Mouse (Mus musculus): ENCODE results near the gene Stk32b. TPM values are rescaled to one million over a fixed set of nuclear protein-coding genes. Genes with fewer than 3 reads are reported as not detected.

Stk32b gene
- polyA plus RNA-seq, 1 experiment = 0.07 TPM

DNA sequence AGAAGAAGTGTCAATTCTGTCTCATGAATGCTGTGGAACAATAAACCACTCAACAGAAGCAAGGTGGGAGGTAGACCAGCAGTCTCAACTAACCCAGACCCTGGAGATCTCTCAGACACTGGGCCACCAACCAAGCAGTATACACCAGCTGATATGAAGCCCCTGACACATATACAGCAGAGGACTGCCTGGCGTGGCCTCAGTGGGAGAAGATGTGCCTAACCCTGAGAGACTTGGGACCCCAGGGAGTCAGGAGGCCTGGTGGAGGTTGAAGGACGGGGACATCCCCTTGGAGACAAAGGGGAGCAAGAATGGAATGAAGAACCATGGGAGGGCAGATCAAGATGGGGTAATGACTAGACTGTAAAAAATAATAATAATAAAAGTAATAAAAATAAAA lies 82.2 kb downstream of the Stk32b start:
- no peak for DNase-seq
- 65% methylated on average over 2 of the region's 2 CpGs for WGBS
- no peak for TF ChIP-seq CTCF (IDR thresholded peaks at IDR 0.05; ENCODE audit: insufficient read depth, low read length)
- TF ChIP-seq POLR2A (IDR thresholded peaks at IDR 0.05; ENCODE audit: borderline replicate concordance, extremely low read depth, low read depth, low read length) = no peak
- Histone ChIP-seq H3K4me3 (replicated peaks; ENCODE audit: extremely low read depth, low read depth, low read length) (no peak overlapping the region), H3K4me1 (ENCODE audit: control insufficient read depth, insufficient read depth, low read length) (no peaks in the 10 kb centered on the region)

DNA sequence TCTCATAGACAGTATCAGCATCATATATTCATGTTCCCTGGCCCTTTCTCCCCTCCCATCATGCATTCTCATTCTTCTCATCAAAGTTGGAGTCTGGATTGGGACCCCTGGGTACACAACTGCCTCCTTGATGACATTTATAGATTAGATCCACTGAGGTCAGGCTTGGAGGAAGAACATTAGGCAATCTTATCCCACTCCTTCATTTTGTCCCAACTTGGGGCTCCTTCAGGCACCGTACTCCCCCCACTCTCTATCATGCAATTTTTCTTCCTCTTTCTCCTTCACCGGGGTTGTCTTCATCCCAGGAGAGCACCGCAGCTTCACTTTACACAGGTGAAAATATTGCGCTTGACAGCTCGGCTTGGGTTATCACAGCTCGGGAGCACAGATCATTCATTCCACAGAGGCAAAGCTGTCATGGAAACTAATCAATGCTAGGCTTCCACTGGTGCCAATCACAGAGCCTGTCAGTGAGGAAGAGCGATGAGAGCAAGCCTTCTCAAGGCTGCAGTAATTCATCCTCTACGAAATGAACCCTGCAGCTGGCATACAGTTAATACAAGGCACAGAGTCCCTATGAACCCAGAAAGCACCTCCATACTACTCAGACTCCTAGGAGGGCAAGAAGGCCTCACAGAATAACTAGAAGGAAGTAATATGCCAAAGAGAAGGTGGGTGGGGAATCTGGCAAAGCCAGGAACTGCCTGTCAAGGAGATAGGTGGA lies 89.4 kb downstream of the Stk32b start:
- TF ChIP-seq POLR2A (IDR thresholded peaks at IDR 0.05; ENCODE audit: borderline replicate concordance, extremely low read depth, low read depth, low read length) = no peak
- TF ChIP-seq CTCF (IDR thresholded peaks at IDR 0.05; ENCODE audit: insufficient read depth, low read length) = no peak
- no peak for DNase-seq
- WGBS = 80% methylated on average over 8 of the region's 8 CpGs
- Histone ChIP-seq H3K4me1 (ENCODE audit: control insufficient read depth, insufficient read depth, low read length) (no peaks in the 10 kb centered on the region), H3K4me3 (replicated peaks; ENCODE audit: extremely low read depth, low read depth, low read length) (no peak overlapping the region)

DNA sequence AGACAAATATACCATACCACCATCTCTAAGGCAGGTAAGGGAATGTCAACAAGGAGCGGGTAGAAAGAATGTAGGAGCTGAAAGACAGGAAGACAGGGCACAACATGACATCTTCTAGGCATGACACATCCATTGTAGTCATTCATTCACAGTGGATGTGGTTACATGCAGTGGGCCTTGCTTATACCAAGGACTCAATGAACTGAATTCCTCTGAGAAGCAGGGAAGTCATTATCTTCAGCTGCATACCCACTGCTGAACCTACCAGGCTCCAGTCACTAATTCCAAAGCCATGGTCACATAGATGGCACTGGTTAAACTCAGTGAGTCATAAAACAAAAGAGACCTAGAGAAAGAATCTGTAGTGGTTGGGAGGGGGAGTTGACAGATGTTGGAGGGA lies 105.1 kb downstream of the Stk32b start:
- no peak overlapping the region for H3K4me3 ChIP-seq (replicated peaks; ENCODE audit: extremely low read depth, low read depth, low read length)
- 72% methylated on average over 1 of the region's 1 CpGs for WGBS
- DNase-seq = no peak
- TF ChIP-seq CTCF (IDR thresholded peaks at IDR 0.05; ENCODE audit: insufficient read depth, low read length) (no peak), POLR2A (IDR thresholded peaks at IDR 0.05; ENCODE audit: borderline replicate concordance, extremely low read depth, low read depth, low read length) (no peak)
- H3K4me1 ChIP-seq (ENCODE audit: control insufficient read depth, insufficient read depth, low read length) = no peaks in the 10 kb centered on the region

GRCm38 (mm10) chr5:37599566-37599965 lies 117.4 kb downstream of the Stk32b start:
- no peak for DNase-seq
- H3K4me1 ChIP-seq (ENCODE audit: control insufficient read depth, insufficient read depth, low read length) = no peaks in the 10 kb centered on the region
- WGBS = 97% methylated on average over 1 of the region's 1 CpGs
- TF ChIP-seq POLR2A (IDR thresholded peaks at IDR 0.05; ENCODE audit: borderline replicate concordance, extremely low read depth, low read depth, low read length) (no peak), CTCF (IDR thresholded peaks at IDR 0.05; ENCODE audit: insufficient read depth, low read length) (no peak)
- H3K4me3 ChIP-seq (replicated peaks; ENCODE audit: extremely low read depth, low read depth, low read length) = no peak overlapping the region

- no peak for DNase-seq
- Histone ChIP-seq H3K4me3 (replicated peaks; ENCODE audit: extremely low read depth, low read depth, low read length) (no peak overlapping the region), H3K4me1 (ENCODE audit: control insufficient read depth, insufficient read depth, low read length) (no peaks in the 10 kb centered on the region)
- TF ChIP-seq POLR2A (IDR thresholded peaks at IDR 0.05; ENCODE audit: borderline replicate concordance, extremely low read depth, low read depth, low read length) (no peak), CTCF (IDR thresholded peaks at IDR 0.05; ENCODE audit: insufficient read depth, low read length) (no peak)
- WGBS = 84% methylated on average over 4 of the region's 4 CpGs
Measured at GRCm38 (mm10) chr5:37598271-37598670, 118.7 kb downstream of the Stk32b start.

DNA sequence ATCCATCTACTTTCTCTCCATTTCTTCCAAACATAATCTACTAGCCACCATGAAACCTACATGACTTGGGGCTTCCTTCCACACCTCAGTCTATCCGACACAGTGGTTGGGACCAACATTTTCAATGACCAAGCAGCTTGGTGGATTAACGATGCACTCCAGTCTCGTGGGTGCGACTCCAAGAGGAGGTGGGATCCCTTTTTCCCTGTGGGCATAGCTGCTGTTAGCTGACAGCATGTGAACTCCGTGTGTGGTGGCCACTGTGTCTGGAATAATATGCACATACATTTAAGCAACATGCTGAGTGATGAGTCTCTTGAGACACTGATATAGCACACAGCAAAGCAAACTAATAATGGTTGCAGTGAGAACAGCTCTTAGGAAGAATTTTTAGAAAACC lies 124.6 kb downstream of the Stk32b start:
- TF ChIP-seq CTCF (IDR thresholded peaks at IDR 0.05; ENCODE audit: insufficient read depth, low read length) = no peak
- no peak for TF ChIP-seq POLR2A (IDR thresholded peaks at IDR 0.05; ENCODE audit: borderline replicate concordance, extremely low read depth, low read depth, low read length)
- WGBS = 74% methylated on average over 5 of the region's 5 CpGs
- no peak for DNase-seq
- H3K4me1 ChIP-seq (ENCODE audit: control insufficient read depth, insufficient read depth, low read length) = no peaks in the 10 kb centered on the region
- H3K4me3 ChIP-seq (replicated peaks; ENCODE audit: extremely low read depth, low read depth, low read length) = no peak overlapping the region

- no peak for DNase-seq
- 41% methylated on average over 5 of the region's 5 CpGs for WGBS
- TF ChIP-seq CTCF (IDR thresholded peaks at IDR 0.05; ENCODE audit: insufficient read depth, low read length) (no peak), POLR2A (IDR thresholded peaks at IDR 0.05; ENCODE audit: borderline replicate concordance, extremely low read depth, low read depth, low read length) (no peak)
Measured at GRCm38 (mm10) chr5:37587861-37588260, 129.1 kb downstream of the Stk32b start.

DNA sequence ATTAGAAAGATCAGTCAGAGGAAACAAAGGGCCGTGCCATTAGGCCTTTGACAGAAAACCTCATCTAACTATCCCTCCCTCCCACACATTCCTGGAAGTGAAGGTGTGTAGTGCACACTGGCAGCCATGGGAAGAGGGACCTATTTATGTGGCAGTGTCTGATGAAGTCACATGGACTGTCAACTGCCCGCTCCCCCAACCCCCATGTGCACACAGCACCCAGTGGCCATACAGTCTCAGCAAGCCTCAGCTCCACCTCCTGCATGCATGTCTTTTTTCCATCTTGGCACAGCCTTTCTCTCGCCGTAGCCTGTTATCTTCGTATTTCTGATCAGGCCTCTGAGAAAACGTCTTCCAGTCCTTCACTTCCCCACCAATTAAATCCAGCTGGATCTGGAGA lies 130.9 kb downstream of the Stk32b start:
- TF ChIP-seq CTCF (IDR thresholded peaks at IDR 0.05; ENCODE audit: insufficient read depth, low read length) = no peak
- WGBS = 80% methylated on average over 6 of the region's 6 CpGs
- H3K4me3 ChIP-seq (replicated peaks; ENCODE audit: extremely low read depth, low read depth, low read length) = no peak overlapping the region
- H3K4me1 ChIP-seq (ENCODE audit: control insufficient read depth, insufficient read depth, low read length) = no peaks in the 10 kb centered on the region
- DNase-seq = no peak

More at GRCm38 (mm10) chr5:37587861-37588260, 129.1 kb downstream of the Stk32b start:
- Histone ChIP-seq H3K4me3 (replicated peaks; ENCODE audit: extremely low read depth, low read depth, low read length) (no peak overlapping the region), H3K4me1 (ENCODE audit: control insufficient read depth, insufficient read depth, low read length) (no peaks in the 10 kb centered on the region)

DNA sequence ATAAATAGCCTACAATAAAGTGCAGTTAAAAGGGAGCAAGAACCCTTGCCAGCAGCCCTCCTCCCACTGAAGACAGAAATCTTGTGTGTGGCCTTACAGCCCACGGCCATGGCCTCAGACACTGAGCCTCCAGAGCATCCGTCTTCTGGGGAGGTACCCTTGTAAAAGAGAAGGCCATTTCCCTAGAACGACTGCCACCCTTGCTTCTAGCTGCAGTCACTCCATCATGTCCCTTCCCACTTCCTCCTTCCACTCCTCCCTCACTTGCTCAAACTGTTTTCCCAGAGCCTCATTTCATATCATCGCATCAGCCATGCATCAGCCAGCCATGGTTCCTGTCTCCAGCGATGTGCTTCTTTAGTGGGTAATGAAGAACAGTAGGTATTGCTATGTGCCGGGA lies 141.5 kb downstream of the Stk32b start:
- Histone ChIP-seq H3K4me1 (ENCODE audit: control insufficient read depth, insufficient read depth, low read length) (no peaks in the 10 kb centered on the region), H3K4me3 (replicated peaks; ENCODE audit: extremely low read depth, low read depth, low read length) (no peak overlapping the region)
- TF ChIP-seq POLR2A (IDR thresholded peaks at IDR 0.05; ENCODE audit: borderline replicate concordance, extremely low read depth, low read depth, low read length) (no peak), CTCF (IDR thresholded peaks at IDR 0.05; ENCODE audit: insufficient read depth, low read length) (no peak)
- no peak for DNase-seq
- WGBS = 61% methylated on average over 6 of the region's 6 CpGs

DNA sequence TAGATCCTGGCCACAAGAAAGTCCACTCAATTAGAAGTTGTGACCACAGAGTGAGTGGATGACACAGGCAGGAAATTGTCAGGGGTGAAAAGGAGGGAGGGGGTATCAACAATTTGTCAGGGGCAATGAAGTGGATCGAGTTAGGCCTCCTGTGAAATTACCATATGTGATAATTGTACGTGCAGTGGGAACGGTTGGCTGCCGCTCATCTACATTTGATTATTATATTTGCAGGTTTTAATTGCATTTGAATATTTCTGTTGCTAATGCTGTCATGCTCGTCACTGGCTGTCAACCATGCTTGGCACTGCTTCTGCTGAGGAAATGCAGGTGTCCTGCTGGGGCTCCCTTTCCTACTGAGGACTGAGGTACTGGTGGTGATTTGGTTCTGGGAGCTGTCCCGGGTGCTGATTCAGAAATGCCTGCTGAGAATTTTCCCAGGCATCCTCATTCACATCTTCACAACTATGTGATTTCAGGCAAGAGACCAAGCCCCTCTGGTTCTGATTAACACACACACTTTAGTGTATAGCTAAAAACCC lies 159.6 kb downstream of the Stk32b start:
- Histone ChIP-seq H3K4me1 (ENCODE audit: control insufficient read depth, insufficient read depth, low read length) (no peaks in the 10 kb centered on the region), H3K4me3 (replicated peaks; ENCODE audit: extremely low read depth, low read depth, low read length) (no peak overlapping the region)
- 64% methylated on average over 6 of the region's 6 CpGs for whole genome bisulfite sequencing
- DNase-seq = no peak
- TF ChIP-seq CTCF (IDR thresholded peaks at IDR 0.05; ENCODE audit: insufficient read depth, low read length) (no peak), POLR2A (IDR thresholded peaks at IDR 0.05; ENCODE audit: borderline replicate concordance, extremely low read depth, low read depth, low read length) (no peak)
